Mouse (Mus musculus) heart, postnatal 0 days (tissue): Measurements from ENCODE around the gene Islr. TPM values are rescaled to one million over a fixed set of nuclear protein-coding genes. Genes with fewer than 3 reads are reported as not detected.

Experiments used
- ATAC-seq: fragments of 200-750 bp; cut with Nextera tagmentation; 2 replicates; pipeline ENCODE4 v1.8.0; 2017; ENCODE audit warnings: low read depth, moderate number of reproducible peaks, moderate library complexity; ENCODE audit not compliant: insufficient read depth
- DNase-seq: peaks from one replicate; pipeline ENCODE4 v3.0.0-alpha.2; 2016; ENCODE audit warnings: low spot score
- H3K27ac ChIP-seq: fragments of 300-500 bp; sonication (generic); 2 replicates; pipeline ENCODE4 v1.5.1; 2014; ENCODE audit warnings: low read depth, mild to moderate bottlenecking
- H3K27me3 ChIP-seq: fragments of 300-500 bp; sonication (generic); 2 replicates; pipeline ENCODE4 v1.6.1; 2014; ENCODE audit warnings: low read length, mixed read lengths; ENCODE audit not compliant: control insufficient read depth, insufficient read depth
- H3K36me3 ChIP-seq: fragments of 300-500 bp; sonication (generic); replicated peaks from 2 replicates; pipeline ENCODE4 v1.6.1; 2014; ENCODE audit warnings: low read length, mixed read lengths; ENCODE audit not compliant: control insufficient read depth, insufficient read depth
- H3K4me1 ChIP-seq: fragments of 300-500 bp; sonication (generic); 2 replicates; pipeline ENCODE4 v1.6.1; 2014; ENCODE audit warnings: antibody characterized with exemption; ENCODE audit not compliant: control insufficient read depth, insufficient read depth
- H3K4me2 ChIP-seq: fragments of 300-500 bp; sonication (generic); 2 replicates; pipeline ENCODE4 v1.6.1; 2014; ENCODE audit warnings: low read depth, mild to moderate bottlenecking, low read length, moderate library complexity
- H3K4me3 ChIP-seq: fragments of 300-500 bp; sonication (generic); 2 replicates; pipeline ENCODE4 v1.5.1; 2014; ENCODE audit warnings: low read depth, low read length
- H3K9ac ChIP-seq: fragments of 300-500 bp; sonication (generic); replicated peaks from 2 replicates; pipeline ENCODE4 v1.6.1; 2014; ENCODE audit warnings: low read depth, low read length, mixed read lengths
- H3K9me3 ChIP-seq: fragments of 300-500 bp; sonication (generic); replicated peaks from 2 replicates; pipeline ENCODE4 v1.6.1; 2016; ENCODE audit warnings: low read length; ENCODE audit not compliant: control insufficient read depth
- CTCF ChIP-seq: IDR thresholded peaks from 2 replicates; pipeline ENCODE4 v1.5.1; 2016; ENCODE audit warnings: antibody characterized with exemption, control low read depth, low read depth
- EP300 ChIP-seq: IDR thresholded peaks from 2 replicates; pipeline ENCODE4 v1.6.1; 2016; ENCODE audit warnings: antibody characterized with exemption, low read depth
- WGBS: fragments of 180-500 bp; shearing (Covaris S2); extraction: QIAGEN DNeasy Blood & Tissue Kit; methylation state at CpG from one replicate; pipeline ENCODE4 v1.1.7; 2014; 5-methylcytosine and 5-hydroxymethylcytosine counted together
- polyA plus RNA-seq: library from polyadenylated mRNA; unstranded; fragments of >200 nt; fragmentation: Nextera tagmentation; extraction: Ambion mirVana; gene quantifications from 2 replicates; pipeline ENCODE4 v1.2.1, GENCODE M21; 2015
- total RNA-seq: library from RNA; depleted of rRNA; stranded (reverse); fragments of >200 nt; gene quantifications from 2 replicates; pipeline ENCODE4 v1.2.3, GENCODE M21; 2014; ENCODE audit warnings: low replicate concordance

Gene Islr
- total and polyA plus RNA-seq, 2 experiments from 2014 or later, result 14.4 to 39.9 TPM

- no peak for ATAC-seq
- Histone ChIP-seq H3K4me1 (no peaks in the 10 kb centered on the region), H3K36me3 (no peaks in the 10 kb centered on the region), H3K27ac (no peak overlapping the region), H3K4me2 (no peak overlapping the region), H3K4me3 (no peak overlapping the region), H3K9ac (no peak overlapping the region), H3K9me3 (no peaks in the 10 kb centered on the region; the same call in 1 of the 2 replicates), H3K27me3 (no peaks in the 10 kb centered on the region)
- TF ChIP-seq CTCF (no peak), EP300 (no peak)
- 75% methylated on average over 6 of the region's 6 CpGs for WGBS
- DNase-seq, result no peak
These were observed 34.7 kb downstream of the Islr start for GRCm38 (mm10) chr9:58169426-58169825.

- Histone ChIP-seq H3K4me2 (no peak overlapping the region), H3K27ac (no peak overlapping the region), H3K27me3 (no peaks in the 10 kb centered on the region), H3K36me3 (no peaks in the 10 kb centered on the region), H3K4me3 (no peak overlapping the region), H3K9ac (no peak overlapping the region), H3K9me3 (no peaks in the 10 kb centered on the region; the same call in 1 of the 2 replicates), H3K4me1 (no peaks in the 10 kb centered on the region)
- ATAC-seq, result no peak
- 75% methylated on average over 3 of the region's 3 CpGs for WGBS
- DNase-seq, result no peak
- no peak for TF ChIP-seq EP300
These were observed 35.2 kb downstream of the Islr start for GRCm38 (mm10) chr9:58168880-58169279.

- ATAC-seq, result no peak
- TF ChIP-seq EP300 (no peak), CTCF (no peak)
- DNase-seq, result no peak
- Histone ChIP-seq H3K27ac (no peak overlapping the region), H3K27me3 (no peaks in the 10 kb centered on the region), H3K4me3 (no peak overlapping the region), H3K36me3 (no peaks in the 10 kb centered on the region), H3K4me1 (no peaks in the 10 kb centered on the region), H3K9ac (no peak overlapping the region), H3K9me3 (no peaks in the 10 kb centered on the region; the same call in 1 of the 2 replicates), H3K4me2 (no peak overlapping the region)
- WGBS, result 84% methylated on average over 1 of the region's 1 CpGs
These were observed 38.3 kb downstream of the Islr start for GRCm38 (mm10) chr9:58165779-58166178.

GRCm38 (mm10) chr9:58163146-58163545, 41.0 kb downstream of the Islr start:
- TF ChIP-seq EP300, result no peak
- no peak for TF ChIP-seq CTCF
- Histone ChIP-seq H3K36me3 (no peaks in the 10 kb centered on the region), H3K27ac (no peak overlapping the region), H3K27me3 (no peaks in the 10 kb centered on the region), H3K9ac (no peak overlapping the region), H3K4me3 (no peak overlapping the region), H3K4me1 (no peaks in the 10 kb centered on the region), H3K9me3 (no peaks in the 10 kb centered on the region; the same call in 1 of the 2 replicates), H3K4me2 (no peak overlapping the region)
- ATAC-seq, result no peak
- DNase-seq, result no peak
- 40% methylated on average over 5 of the region's 5 CpGs for WGBS

- H3K4me3 ChIP-seq, result no peak overlapping the region
- H3K9ac ChIP-seq, result no peak overlapping the region
- H3K36me3 ChIP-seq, result no peaks in the 10 kb centered on the region
- H3K27ac ChIP-seq, result no peak overlapping the region
- TF ChIP-seq EP300 (no peak), CTCF (no peak)
- H3K9me3 ChIP-seq, result no peaks in the 10 kb centered on the region; the same call in 1 of the 2 replicates
- H3K4me2 ChIP-seq, result no peak overlapping the region
- DNase-seq (no peak), ATAC-seq (no peak)
- no peaks in the 10 kb centered on the region for H3K4me1 ChIP-seq
- no peaks in the 10 kb centered on the region for H3K27me3 ChIP-seq
- 85% methylated on average over 3 of the region's 3 CpGs for WGBS
These were observed 41.9 kb downstream of the Islr start for GRCm38 (mm10) chr9:58162173-58162572.

GRCm38 (mm10) chr9:58160315-58160714, 43.8 kb downstream of the Islr start:
- Histone ChIP-seq H3K36me3 (no peaks in the 10 kb centered on the region), H3K27ac (peak overlapping the region; percentile 8), H3K4me1 (peaks cover 2% of the 10 kb centered on the region; the same call in 1 of the 2 replicates), H3K9ac (no peak overlapping the region), H3K9me3 (no peaks in the 10 kb centered on the region), H3K27me3 (no peaks in the 10 kb centered on the region), H3K4me2 (no peak overlapping the region), H3K4me3 (no peak overlapping the region)
- no peak for TF ChIP-seq EP300
- TF ChIP-seq CTCF, result no peak
- WGBS, result 52% methylated on average over 5 of the region's 5 CpGs
- DNase-seq, result no peak
- ATAC-seq, result no peak
